Comparison of ENCODE assay signal across 28 mouse cellular contexts in the genomic region with DNA sequence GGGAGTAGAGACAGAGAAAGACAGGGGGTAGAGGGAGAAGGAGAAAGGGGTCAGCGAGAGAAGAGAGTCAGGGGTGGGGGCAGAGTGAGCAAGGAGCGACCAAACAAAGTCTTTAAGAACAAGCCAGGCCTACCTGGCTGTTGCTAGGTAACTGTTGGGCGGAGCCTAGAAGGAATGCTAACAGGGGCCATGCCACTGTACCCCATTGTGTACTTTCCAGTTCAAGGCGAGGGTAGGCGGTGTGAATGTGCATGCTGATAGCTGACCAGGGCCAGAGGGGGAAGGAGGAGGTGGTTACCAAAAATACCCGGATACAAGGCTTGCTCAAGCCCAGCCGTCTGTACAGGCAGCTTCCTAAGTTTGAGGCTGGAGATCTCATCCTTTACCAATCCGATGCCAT. TPM values are rescaled to one million over a fixed set of nuclear protein-coding genes. Genes with fewer than 3 reads are reported as not detected.
DNase-seq lines count a peak whose midpoint lies in the region; TF ChIP-seq lines count a peak whose summit lies in the region.
"Had no signal": no experiment of that assay in that cellular context is flagged by ENCODE, and none has a peak within 500 bp of the region (broad histone marks: within the 10 kb centered on the region; RNA-seq: fewer than 3 reads in every experiment).

No protein-coding gene starts in this region.

- TF ChIP-seq POLR2A in ES-Bruce4 (IDR thresholded peaks at IDR 0.05; ENCODE audit: insufficient read depth, low read length): no peak

- no peaks in the 10 kb centered on the region for H3K36me3 ChIP-seq in ES-Bruce4 (ENCODE audit: control insufficient read depth, insufficient read depth, low read length, poor library complexity, severe bottlenecking)
- H3K36me3 ChIP-seq: embryonic facial prominence, embryonic 13.5 days; embryonic facial prominence, embryonic 15.5 days; forebrain, embryonic 10.5 days; forebrain, embryonic 12.5 days; G1E had no signal

- 0 out of 2 replicates have a peak, but pooled peaks have one; percentile 17 for TF ChIP-seq EP300 in ES-Bruce4 (IDR thresholded peaks at IDR 0.05; ENCODE audit: insufficient read depth, low read depth, low read length)

- H3K27ac ChIP-seq in ES-Bruce4 (ENCODE audit: insufficient read depth, low read length): no peak overlapping the region
- H3K27ac ChIP-seq: embryonic facial prominence, embryonic 13.5 days; embryonic facial prominence, embryonic 15.5 days; forebrain, embryonic 12.5 days had no signal

- no peak for TF ChIP-seq CTCF in ES-Bruce4 (IDR thresholded peaks at IDR 0.05; ENCODE audit: low read depth, low read length)

- no peak overlapping the region for H3K9ac ChIP-seq in ES-Bruce4 (ENCODE audit: low read depth, poor library complexity, severe bottlenecking)
- H3K9ac ChIP-seq: embryonic facial prominence, embryonic 13.5 days; embryonic facial prominence, embryonic 15.5 days; forebrain, embryonic 12.5 days had no signal

- H3K4me3 ChIP-seq in ES-Bruce4 (ENCODE audit: low read depth, low read length): no peak overlapping the region
- H3K4me3 ChIP-seq: embryonic facial prominence, embryonic 13.5 days; embryonic facial prominence, embryonic 15.5 days; erythroblast, embryonic 14.5 days; forebrain, embryonic 10.5 days; forebrain, embryonic 12.5 days had no signal

- peak; percentile 37 for DNase-seq in layer of hippocampus, adult 9-11 months
- no peak for DNase-seq in layer of hippocampus, adult 8-10 months (ENCODE audit: low spot score in 2 of 2)
- peak; percentile 88 for DNase-seq in R1 (ENCODE audit: low read depth, low spot score)
- peak; percentile 56 for DNase-seq in ZHBTc4 (ENCODE audit: low read depth, low spot score)
- DNase-seq in kidney, adult 9 months: no peak
- no peak for DNase-seq in spleen, postnatal 36 days (ENCODE audit: low spot score in 2 of 2)
- DNase-seq: adrenal gland, adult 2 months; adrenal gland, postnatal 10 days; adrenal gland, postnatal 25 days; B cell, adult 2 months; cerebellum, adult 11 months; cerebellum, adult 18-20 months; cerebellum, adult 8-10 months; cerebellum, adult 9-11 months; cerebellum, postnatal 14 days; cerebellum, postnatal 36 days; embryo, embryonic 11 days had no signal

- H3K9me3 ChIP-seq in ES-Bruce4 (replicated peaks; ENCODE audit: control insufficient read depth, insufficient read depth, low read length, poor library complexity, severe bottlenecking): no peaks in the 10 kb centered on the region
- H3K9me3 ChIP-seq: embryonic facial prominence, embryonic 13.5 days; forebrain, embryonic 12.5 days had no signal

- H3K27me3 ChIP-seq in ES-Bruce4 (ENCODE audit: control insufficient read depth, insufficient read depth, low read length, poor library complexity, severe bottlenecking): no peaks in the 10 kb centered on the region
- H3K27me3 ChIP-seq: CH12.LX; embryonic facial prominence, embryonic 13.5 days; embryonic facial prominence, embryonic 15.5 days had no signal

- H3K4me1 ChIP-seq in ES-Bruce4 (ENCODE audit: control insufficient read depth, insufficient read depth, low read length): no peaks in the 10 kb centered on the region
- H3K4me1 ChIP-seq: embryonic facial prominence, embryonic 15.5 days; forebrain, embryonic 12.5 days had no signal

RNA-seq across cellular contexts. Expression of gene Tmprss13, which starts 17.1 kb away (rescaled TPM):
- not detected for total RNA-seq in layer of hippocampus, adult 8-10 months (2022)
- polyA plus RNA-seq in ES-Bruce4 (2011; ENCODE audit: insufficient read depth, insufficient read length, low read depth, missing spikeins): 1.9 and 2.8 TPM in 2 replicates
- total RNA-seq: CH12.LX; common myeloid progenitor, adult 5-6 weeks had no signal
- polyA plus RNA-seq: erythroblast, embryonic 14.5 days; forebrain, embryonic 10.5 days; forebrain, embryonic 16.5 days; G1E; Patski had no signal

RNA-seq across cellular contexts. Expression of gene Il10ra, which starts 32.8 kb away (rescaled TPM):
- total RNA-seq in layer of hippocampus, adult 8-10 months (2022): 10 to 100 TPM in 1 of 4 experiments, 1 to 10 TPM in 3; 1.8 to 10.0 (median 6.1) TPM
- 0.24 TPM in 1 of 2 replicates, not detected in the other for polyA plus RNA-seq in ES-Bruce4 (2011; ENCODE audit: insufficient read depth, insufficient read length, low read depth, missing spikeins)
- polyA plus RNA-seq: Patski had no signal

Comparison
In these comparisons a context has a peak if more than half of its experiments do, and no peak if none do; other contexts are left out.
1. DNase-seq: peak in layer of hippocampus, adult 9-11 months (single experiment), R1 (single experiment) and ZHBTc4 (single experiment); none in layer of hippocampus, adult 8-10 months (0 of 2), kidney, adult 9 months (single experiment) and spleen, postnatal 36 days (0 of 2).